Mouse (Mus musculus) testis, adult 2 months (tissue): ENCODE measurements around the gene Aqp7.

Source experiments
- CTCF ChIP-seq: fragments of 200-500 bp; IDR thresholded peaks from 2 replicates; pipeline ENCODE4 v1.5.1; 2012; ENCODE audit warnings: low read depth, mild to moderate bottlenecking, inconsistent platforms, low read length, moderate library complexity; ENCODE audit not compliant: control insufficient read depth, insufficient read depth, insufficient replicate concordance
- POLR2A ChIP-seq: fragments of 200-500 bp; IDR thresholded peaks from 2 replicates; pipeline ENCODE4 v1.6.1; 2012; ENCODE audit warnings: low read depth, mild to moderate bottlenecking, inconsistent platforms, low read length, moderate library complexity; ENCODE audit not compliant: control insufficient read depth

- TF ChIP-seq CTCF = no peak
- no peak for TF ChIP-seq POLR2A
Observed at GRCm38 (mm10) chr4:40989633-40990032, 58.3 kb downstream of the Aqp7 start.
